ENCODE assay signal across 17 mouse cellular contexts in the genomic region with DNA sequence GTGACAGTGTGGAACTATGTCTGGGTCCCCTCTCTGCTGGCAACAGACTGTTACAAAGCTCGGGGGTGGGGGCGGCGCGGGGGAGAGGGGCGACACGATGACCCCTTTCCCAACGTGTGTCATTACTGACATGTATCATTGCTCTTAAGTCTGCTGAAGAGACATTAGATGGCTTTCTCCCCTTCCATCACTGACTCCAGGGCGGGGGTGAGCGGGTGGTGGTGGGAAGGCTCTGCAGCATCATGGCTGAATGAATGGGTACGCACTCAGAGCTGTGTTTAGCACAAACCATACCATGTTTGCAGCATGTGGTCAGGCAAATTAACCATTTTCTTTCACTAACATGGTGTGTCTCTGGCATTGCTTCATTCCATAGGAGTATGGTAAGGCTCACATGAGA. TPM values are rescaled to one million over a fixed set of nuclear protein-coding genes. Genes with fewer than 3 reads are reported as not detected.
"Had no signal": no experiment of that assay in that cellular context is flagged by ENCODE, and none has a peak within 500 bp of the region (broad histone marks: within the 10 kb centered on the region; RNA-seq: fewer than 3 reads in every experiment).

No protein-coding gene starts in this region.

- H3K36me3 ChIP-seq: neural tube, embryonic 13.5 days; neural tube, embryonic 15.5 days; stomach, embryonic 15.5 days had no signal

- H3K4me1 ChIP-seq: neural tube, embryonic 13.5 days; neural tube, embryonic 15.5 days; stomach, embryonic 15.5 days had no signal

- DNase-seq: retina, postnatal 1 day; right cerebral cortex, adult 18-20 months; right cerebral cortex, postnatal 14 days; right cerebral cortex, postnatal 25 days; right cerebral cortex, postnatal 4 days; spleen, adult 18-20 months; thymus, adult 18-20 months; thymus, adult 2 months; thymus, postnatal 14 days; thymus, postnatal 25 days; thymus, postnatal 36 days; thymus, postnatal 4 days had no signal

- H3K27ac ChIP-seq: neural tube, embryonic 13.5 days; neural tube, embryonic 15.5 days; stomach, embryonic 15.5 days; stomach, postnatal 0 days had no signal

- H3K9me3 ChIP-seq: neural tube, embryonic 13.5 days; neural tube, embryonic 15.5 days; stomach, embryonic 15.5 days had no signal

- H3K4me3 ChIP-seq: neural tube, embryonic 13.5 days; neural tube, embryonic 15.5 days; stomach, embryonic 15.5 days had no signal

- H3K27me3 ChIP-seq: neural tube, embryonic 13.5 days; neural tube, embryonic 15.5 days; stomach, embryonic 15.5 days had no signal

RNA-seq across cellular contexts. Expression of a gene that starts 43.3 kb away (rescaled TPM):
- total RNA-seq: neutrophil, adult 5-6 weeks had no signal
